Mouse (Mus musculus): ENCODE data around the gene Tpcn1. TPM values are rescaled to one million over a fixed set of nuclear protein-coding genes. Genes with fewer than 3 reads are reported as not detected.
"Not testable (repeated sequence)": the region's sequence is repeated elsewhere in the genome, so short reads cannot be mapped to it uniquely, and the experiment has no call there.

Tpcn1 gene
- polyA plus RNA-seq, 1 experiment from 2014 or later = 24.2 TPM

GRCm38 (mm10) chr5:120507311-120507710 is 81.2 kb downstream of the Tpcn1 start:
- no peak overlapping the region for H3K9ac ChIP-seq (ENCODE audit: low read depth, low read length)
- H3K27ac ChIP-seq (ENCODE audit: low read length) = no peak overlapping the region
- H3K36me3 ChIP-seq (ENCODE audit: control insufficient read depth, insufficient read depth) = no peaks in the 10 kb centered on the region
- no peaks in the 10 kb centered on the region for H3K9me3 ChIP-seq (replicated peaks; ENCODE audit: control insufficient read depth, low read length)
- 47% methylated on average over 4 of the region's 4 CpGs for WGBS (ENCODE audit: insufficient replicate concordance)
- peaks cover 30% of the 10 kb centered on the region for H3K4me1 ChIP-seq (ENCODE audit: control insufficient read depth, low read depth, low read length)
- no peak overlapping the region for H3K4me3 ChIP-seq (ENCODE audit: low read depth, low read length)
- H3K4me2 ChIP-seq (ENCODE audit: low read depth, low read length) = no peak overlapping the region
- ATAC-seq (ENCODE audit: low read depth) = no peak
- H3K27me3 ChIP-seq (ENCODE audit: control insufficient read depth, insufficient read depth, low read depth, low read length) = no peaks in the 10 kb centered on the region; the same call in 1 of the 2 replicates

GRCm38 (mm10) chr5:120506490-120506889 is 82.0 kb downstream of the Tpcn1 start:
- 58% methylated on average over 9 of the region's 9 CpGs for WGBS (ENCODE audit: insufficient replicate concordance)
- no peaks in the 10 kb centered on the region for H3K27me3 ChIP-seq (ENCODE audit: control insufficient read depth, insufficient read depth, low read depth, low read length)
- peaks cover 25% of the 10 kb centered on the region for H3K4me1 ChIP-seq (ENCODE audit: control insufficient read depth, low read depth, low read length)
- H3K9ac ChIP-seq (ENCODE audit: low read depth, low read length) = no peak overlapping the region
- no peak overlapping the region for H3K27ac ChIP-seq (ENCODE audit: low read length)
- no peaks in the 10 kb centered on the region for H3K9me3 ChIP-seq (replicated peaks; ENCODE audit: control insufficient read depth, low read length)
- ATAC-seq (ENCODE audit: low read depth) = no peak
- H3K4me2 ChIP-seq (ENCODE audit: low read depth, low read length) = no peak overlapping the region
- no peaks in the 10 kb centered on the region for H3K36me3 ChIP-seq (ENCODE audit: control insufficient read depth, insufficient read depth)
- no peak overlapping the region for H3K4me3 ChIP-seq (ENCODE audit: low read depth, low read length)

GRCm38 (mm10) chr5:120505781-120506180 is 82.7 kb downstream of the Tpcn1 start:
- peak overlapping the region; percentile 51; the same call in 1 of the 2 replicates for H3K4me2 ChIP-seq (ENCODE audit: low read depth, low read length)
- ATAC-seq (ENCODE audit: low read depth) = no peak
- H3K36me3 ChIP-seq (ENCODE audit: control insufficient read depth, insufficient read depth) = no peaks in the 10 kb centered on the region
- H3K9me3 ChIP-seq (replicated peaks; ENCODE audit: control insufficient read depth, low read length) = no peaks in the 10 kb centered on the region
- H3K27ac ChIP-seq (ENCODE audit: low read length) = no peak overlapping the region
- no peaks in the 10 kb centered on the region for H3K27me3 ChIP-seq (ENCODE audit: control insufficient read depth, insufficient read depth, low read depth, low read length)
- WGBS (ENCODE audit: insufficient replicate concordance) = 53% methylated on average over 9 of the region's 9 CpGs
- no peak overlapping the region for H3K9ac ChIP-seq (ENCODE audit: low read depth, low read length)
- H3K4me3 ChIP-seq (ENCODE audit: low read depth, low read length) = no peak overlapping the region
- peaks cover 20% of the 10 kb centered on the region for H3K4me1 ChIP-seq (ENCODE audit: control insufficient read depth, low read depth, low read length)

- H3K4me3 ChIP-seq (ENCODE audit: low read depth, low read length) = no peak overlapping the region
- no peak for ATAC-seq (ENCODE audit: low read depth)
Measured at GRCm38 (mm10) chr5:120505368-120505767, 83.1 kb downstream of the Tpcn1 start.

GRCm38 (mm10) chr5:120503144-120503795 is 85.2 kb downstream of the Tpcn1 start, which contains the start of gene Plbd2:
Plbd2 (minus strand) TSS chr5:120503625.
- Histone ChIP-seq H3K4me1 (ENCODE audit: control insufficient read depth, low read depth, low read length) (peaks cover 17% of the 10 kb centered on the region), H3K9ac (ENCODE audit: low read depth, low read length) (peak within 1 kb of the TSS; percentile 84), H3K4me2 (ENCODE audit: low read depth, low read length) (peak within 1 kb of the TSS; percentile 95), H3K27me3 (ENCODE audit: control insufficient read depth, insufficient read depth, low read depth, low read length) (no peaks in the 10 kb centered on the region), H3K36me3 (ENCODE audit: control insufficient read depth, insufficient read depth) (no peaks in the 10 kb centered on the region), H3K4me3 (ENCODE audit: low read depth, low read length) (peak within 1 kb of the TSS; percentile 84), H3K27ac (ENCODE audit: low read length) (peak within 1 kb of the TSS; percentile 10; the same call in 1 of the 2 replicates), H3K9me3 (replicated peaks; ENCODE audit: control insufficient read depth, low read length) (no peaks in the 10 kb centered on the region)
- under 1% methylated on average over 55 of the region's 55 CpGs for WGBS (ENCODE audit: insufficient replicate concordance)
- ATAC-seq (ENCODE audit: low read depth) = peak; percentile 72

More at GRCm38 (mm10) chr5:120505368-120505767, 83.1 kb downstream of the Tpcn1 start:
- Histone ChIP-seq H3K27ac (ENCODE audit: low read length) (no peak overlapping the region), H3K36me3 (ENCODE audit: control insufficient read depth, insufficient read depth) (no peaks in the 10 kb centered on the region), H3K4me2 (ENCODE audit: low read depth, low read length) (peak overlapping the region; percentile 51), H3K9me3 (replicated peaks; ENCODE audit: control insufficient read depth, low read length) (no peaks in the 10 kb centered on the region), H3K27me3 (ENCODE audit: control insufficient read depth, insufficient read depth, low read depth, low read length) (no peaks in the 10 kb centered on the region), H3K9ac (ENCODE audit: low read depth, low read length) (peak overlapping the region; percentile 28; the same call in 1 of the 2 replicates), H3K4me1 (ENCODE audit: control insufficient read depth, low read depth, low read length) (peaks cover 17% of the 10 kb centered on the region)
- 25% methylated on average over 16 of the region's 16 CpGs for WGBS (ENCODE audit: insufficient replicate concordance)

GRCm38 (mm10) chr5:120502675-120503143 is 85.8 kb downstream of the Tpcn1 start:
- H3K27ac ChIP-seq (ENCODE audit: low read length) = peak overlapping the region; percentile 10; the same call in 1 of the 2 replicates
- H3K36me3 ChIP-seq (ENCODE audit: control insufficient read depth, insufficient read depth) = no peaks in the 10 kb centered on the region
- H3K4me3 ChIP-seq (ENCODE audit: low read depth, low read length) = peak overlapping the region; percentile 84
- ATAC-seq (ENCODE audit: low read depth) = peak; percentile 7; the same call in 1 of the 2 replicates
- H3K4me2 ChIP-seq (ENCODE audit: low read depth, low read length) = peak overlapping the region; percentile 95
- H3K9me3 ChIP-seq (replicated peaks; ENCODE audit: control insufficient read depth, low read length) = no peaks in the 10 kb centered on the region
- H3K9ac ChIP-seq (ENCODE audit: low read depth, low read length) = peak overlapping the region; percentile 84
- 6% methylated on average over 12 of the region's 12 CpGs for WGBS (ENCODE audit: insufficient replicate concordance)
- no peaks in the 10 kb centered on the region for H3K27me3 ChIP-seq (ENCODE audit: control insufficient read depth, insufficient read depth, low read depth, low read length)
- peaks cover 17% of the 10 kb centered on the region for H3K4me1 ChIP-seq (ENCODE audit: control insufficient read depth, low read depth, low read length)

- peak overlapping the region; percentile 84; the same call in 1 of the 2 replicates for H3K9ac ChIP-seq (ENCODE audit: low read depth, low read length)
Measured at GRCm38 (mm10) chr5:120502147-120502621, 86.3 kb downstream of the Tpcn1 start.

GRCm38 (mm10) chr5:120500609-120501008 is 87.9 kb downstream of the Tpcn1 start:
- H3K27ac ChIP-seq (ENCODE audit: low read length); H3K27me3 ChIP-seq (ENCODE audit: control insufficient read depth, insufficient read depth, low read depth, low read length); H3K4me3 ChIP-seq (ENCODE audit: low read depth, low read length); ATAC-seq (ENCODE audit: low read depth); H3K9ac ChIP-seq (ENCODE audit: low read depth, low read length); H3K4me2 ChIP-seq (ENCODE audit: low read depth, low read length); H3K9me3 ChIP-seq (replicated peaks; ENCODE audit: control insufficient read depth, low read length); H3K36me3 ChIP-seq (ENCODE audit: control insufficient read depth, insufficient read depth): not testable (repeated sequence)
- WGBS (ENCODE audit: insufficient replicate concordance) = 74% methylated on average over 9 of the region's 9 CpGs
- peaks cover 16% of the 10 kb centered on the region for H3K4me1 ChIP-seq (ENCODE audit: control insufficient read depth, low read depth, low read length)

More at GRCm38 (mm10) chr5:120502147-120502621, 86.3 kb downstream of the Tpcn1 start:
- no peaks in the 10 kb centered on the region for H3K36me3 ChIP-seq (ENCODE audit: control insufficient read depth, insufficient read depth)
- peak overlapping the region; percentile 84 for H3K4me3 ChIP-seq (ENCODE audit: low read depth, low read length)
- H3K9me3 ChIP-seq (replicated peaks; ENCODE audit: control insufficient read depth, low read length) = no peaks in the 10 kb centered on the region
- peaks cover 17% of the 10 kb centered on the region for H3K4me1 ChIP-seq (ENCODE audit: control insufficient read depth, low read depth, low read length)
- no peaks in the 10 kb centered on the region for H3K27me3 ChIP-seq (ENCODE audit: control insufficient read depth, insufficient read depth, low read depth, low read length)
- ATAC-seq (ENCODE audit: low read depth) = no peak
- 57% methylated on average over 9 of the region's 9 CpGs for WGBS (ENCODE audit: insufficient replicate concordance)
- peak overlapping the region; percentile 95 for H3K4me2 ChIP-seq (ENCODE audit: low read depth, low read length)
- H3K27ac ChIP-seq (ENCODE audit: low read length) = no peak overlapping the region

- ATAC-seq (ENCODE audit: low read depth) = no peak
- no peak overlapping the region for H3K27ac ChIP-seq (ENCODE audit: low read length)
- no peak overlapping the region for H3K4me3 ChIP-seq (ENCODE audit: low read depth, low read length)
- H3K27me3 ChIP-seq (ENCODE audit: control insufficient read depth, insufficient read depth, low read depth, low read length) = no peaks in the 10 kb centered on the region
- no peaks in the 10 kb centered on the region for H3K36me3 ChIP-seq (ENCODE audit: control insufficient read depth, insufficient read depth)
- peaks cover 11% of the 10 kb centered on the region for H3K4me1 ChIP-seq (ENCODE audit: control insufficient read depth, low read depth, low read length)
- H3K9ac ChIP-seq (ENCODE audit: low read depth, low read length) = no peak overlapping the region
- WGBS (ENCODE audit: insufficient replicate concordance) = 59% methylated on average over 4 of the region's 4 CpGs
- no peaks in the 10 kb centered on the region for H3K9me3 ChIP-seq (replicated peaks; ENCODE audit: control insufficient read depth, low read length)
- H3K4me2 ChIP-seq (ENCODE audit: low read depth, low read length) = no peak overlapping the region
Measured at GRCm38 (mm10) chr5:120499202-120499601, 89.3 kb downstream of the Tpcn1 start.

Measured in liver, embryonic 16.5 days (tissue).